Mouse (Mus musculus): Measurements from ENCODE around the gene Fxyd6. TPM values are rescaled to one million over a fixed set of nuclear protein-coding genes. Genes with fewer than 3 reads are reported as not detected.

Gene Fxyd6
- 109 and 130 TPM in 2 replicates for polyA plus RNA-seq (2021; fragmentation: Nextera tagmentation)
- long read RNA-seq, experiment 1, transcript Fxyd6-203 (8 exons, 1,789 nt), result major isoform, 167 of 292 reads
- long read RNA-seq, experiment 1, transcript Fxyd6-201 (8 exons, 1,788 nt), result minor isoform, 102 of 292 reads
- long read RNA-seq, experiment 1, partial matches to known transcripts, result 23 of 292 reads
- long read RNA-seq, experiment 1, other reads (novel, unspliced or antisense), result 0 of 292 reads
- long read RNA-seq, experiment 2, transcript Fxyd6-201 (8 exons, 1,788 nt), result minor isoform, 351 of 866 reads
- long read RNA-seq, experiment 2, transcript Fxyd6-203 (8 exons, 1,789 nt), result major isoform, 487 of 866 reads
- long read RNA-seq, experiment 2, partial matches to known transcripts, result 17 of 866 reads
- long read RNA-seq, experiment 2, other reads (novel, unspliced or antisense), result 11 of 866 reads

DNA sequence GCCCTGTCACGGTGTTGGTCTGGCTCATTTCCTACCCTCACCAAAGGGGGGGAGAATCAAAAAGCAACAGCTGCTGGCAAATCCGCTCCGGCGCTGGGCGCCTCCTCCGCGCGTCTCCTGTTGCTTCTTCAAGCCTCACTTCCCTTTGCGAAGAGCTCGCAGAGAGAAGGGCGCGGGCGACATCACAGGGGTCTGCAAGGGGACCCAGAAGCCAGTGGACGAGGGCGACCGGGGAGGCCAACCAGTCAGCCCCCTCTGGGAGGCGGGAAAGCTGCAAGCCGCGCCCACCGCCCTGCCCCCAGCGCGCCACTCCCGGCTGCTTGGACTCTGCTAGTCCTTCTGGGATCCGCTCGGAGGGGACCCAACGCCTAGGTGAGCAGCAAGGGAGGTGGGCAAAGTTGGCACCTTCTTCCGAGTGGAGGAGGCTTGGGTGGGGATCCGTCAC, at the start of gene Fxyd6:
Gene Fxyd6, plus strand, starts transcription at position 69 of the 445 bp plus-strand sequence.

DNA sequence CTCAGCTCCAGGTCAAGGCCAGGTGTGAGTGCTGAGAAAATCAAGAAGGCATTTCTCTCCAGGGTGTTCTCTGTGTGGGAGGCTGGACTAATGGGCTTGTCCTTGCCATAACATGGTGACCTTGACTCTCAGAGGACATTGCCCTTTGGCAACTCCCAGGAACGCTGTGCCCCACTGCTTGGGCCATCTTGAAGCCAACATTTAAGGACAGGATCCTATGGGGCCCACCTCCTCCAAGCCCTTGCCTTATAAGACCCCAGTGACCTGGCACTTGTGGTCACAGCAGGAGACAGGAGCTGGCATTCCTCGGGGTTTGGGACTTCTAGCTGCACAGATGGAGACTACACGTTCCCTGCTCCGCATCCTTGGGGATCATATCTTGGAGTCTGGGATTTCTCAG, 29.4 kb downstream of the Fxyd6 start, which contains the start of gene Fxyd2:
Gene Fxyd2, plus strand, starts transcription at position 236 of the 400 bp plus-strand sequence.

DNA sequence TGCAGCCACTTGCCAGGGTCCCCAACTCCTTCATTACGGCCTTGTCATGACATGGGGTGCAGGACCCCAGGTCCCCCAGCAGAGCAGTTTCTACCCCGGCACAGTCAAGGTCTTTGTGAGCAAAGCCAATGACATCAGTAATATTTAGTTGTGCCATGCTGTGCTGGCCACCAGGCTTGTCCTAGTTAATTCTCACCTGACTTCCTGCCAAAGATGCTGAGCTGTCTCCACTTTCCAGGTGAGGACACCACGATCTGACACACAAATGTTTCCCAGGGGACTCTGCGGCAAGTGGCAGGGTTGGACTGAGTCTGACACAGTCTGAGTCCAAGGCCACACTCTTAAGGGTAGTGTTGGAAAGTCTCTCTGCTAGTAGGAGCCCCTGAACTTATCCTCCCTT, 56.5 kb downstream of the Fxyd6 start, which contains the start of gene Dscaml1:
Gene Dscaml1, plus strand, starts transcription at position 173 of the 400 bp plus-strand sequence.

Other genes with a start within 250 kb of the Fxyd6 start
- 2.8 and 2.9 TPM in 2 replicates for gene Scn4b, start 231.8 kb upstream of the Fxyd6 start, polyA plus RNA-seq (2021; fragmentation: Nextera tagmentation)
- 0.87 and 1.0 TPM in 2 replicates for gene BC049352, start 188.2 kb upstream of the Fxyd6 start, polyA plus RNA-seq (2021; fragmentation: Nextera tagmentation)
- not detected in 2 replicates for gene Tmprss4, start 166.1 kb upstream of the Fxyd6 start, polyA plus RNA-seq (2021; fragmentation: Nextera tagmentation)
- gene Il10ra, start 101.0 kb upstream of the Fxyd6 start, polyA plus RNA-seq (2021; fragmentation: Nextera tagmentation), result 1.9 and 2.2 TPM in 2 replicates
- gene Tmprss13, start 51.1 kb upstream of the Fxyd6 start, polyA plus RNA-seq (2021; fragmentation: Nextera tagmentation), result not detected in 2 replicates
- gene Fxyd2, start 29.5 kb downstream of the Fxyd6 start, polyA plus RNA-seq (2021; fragmentation: Nextera tagmentation), result 18.3 and 19.1 TPM in 2 replicates
- 11.1 and 13.6 TPM in 2 replicates for gene Dscaml1, start 56.4 kb downstream of the Fxyd6 start, polyA plus RNA-seq (2021; fragmentation: Nextera tagmentation)

Data from layer of hippocampus, adult 6 months (tissue).